ENCODE assay signal across 10 mouse cellular contexts in genomic region chr8:104601386-104601785, GRCm38 (mm10). TPM values are rescaled to one million over a fixed set of nuclear protein-coding genes. Genes with fewer than 3 reads are reported as not detected.
DNase-seq lines count a peak whose midpoint lies in the region; ATAC-seq lines count a peak whose summit lies in the region.
"Had no signal": no experiment of that assay in that cellular context is flagged by ENCODE, and none has a peak within 500 bp of the region (broad histone marks: within the 10 kb centered on the region; RNA-seq: fewer than 3 reads in every experiment).

No protein-coding gene starts in this region.

- no peak for ATAC-seq in hindbrain, embryonic 14.5 days (ENCODE audit: low FRiP score)
- ATAC-seq in hindbrain, embryonic 13.5 days (ENCODE audit: low FRiP score) = no peak
- no peak for ATAC-seq in embryonic facial prominence, embryonic 14.5 days (ENCODE audit: low read depth)
- ATAC-seq in liver, embryonic 15.5 days (ENCODE audit: insufficient read depth) = no peak

- 27% methylated on average over 7 of the region's 7 CpGs for WGBS in hindbrain, embryonic 14.5 days
- WGBS in hindbrain, embryonic 13.5 days = 13% methylated on average over 7 of the region's 7 CpGs
- 28% methylated on average over 7 of the region's 7 CpGs for WGBS in embryonic facial prominence, embryonic 14.5 days
- WGBS in liver, embryonic 15.5 days (ENCODE audit: insufficient replicate concordance) = 29% methylated on average over 7 of the region's 7 CpGs

- H3K9ac ChIP-seq in hindbrain, embryonic 14.5 days = no peak overlapping the region
- H3K9ac ChIP-seq in hindbrain, embryonic 13.5 days = no peak overlapping the region
- H3K9ac ChIP-seq in embryonic facial prominence, embryonic 14.5 days (ENCODE audit: low read depth, low read length) = no peak overlapping the region
- no peak overlapping the region for H3K9ac ChIP-seq in liver, embryonic 15.5 days
- H3K9ac ChIP-seq: midbrain, embryonic 15.5 days had no signal

- H3K4me3 ChIP-seq in hindbrain, embryonic 14.5 days (replicated peaks; ENCODE audit: low read length) = no peak overlapping the region
- no peak overlapping the region for H3K4me3 ChIP-seq in hindbrain, embryonic 13.5 days
- no peak overlapping the region for H3K4me3 ChIP-seq in embryonic facial prominence, embryonic 14.5 days (ENCODE audit: low read depth, low read length)
- no peak overlapping the region for H3K4me3 ChIP-seq in liver, embryonic 15.5 days (replicated peaks)

- H3K9me3 ChIP-seq in hindbrain, embryonic 14.5 days (ENCODE audit: control insufficient read depth, low read length) = no peaks in the 10 kb centered on the region
- H3K9me3 ChIP-seq in hindbrain, embryonic 13.5 days = no peaks in the 10 kb centered on the region
- no peaks in the 10 kb centered on the region for H3K9me3 ChIP-seq in embryonic facial prominence, embryonic 14.5 days (ENCODE audit: control insufficient read depth, low read length)
- H3K9me3 ChIP-seq in liver, embryonic 15.5 days (replicated peaks) = no peaks in the 10 kb centered on the region
- H3K9me3 ChIP-seq: midbrain, embryonic 15.5 days had no signal

- no peaks in the 10 kb centered on the region for H3K27me3 ChIP-seq in hindbrain, embryonic 14.5 days (ENCODE audit: control insufficient read depth, insufficient read depth, low read length)
- peaks cover 19% of the 10 kb centered on the region for H3K27me3 ChIP-seq in hindbrain, embryonic 13.5 days
- H3K27me3 ChIP-seq in embryonic facial prominence, embryonic 14.5 days (replicated peaks; ENCODE audit: control insufficient read depth, insufficient read depth, low read length) = no peaks in the 10 kb centered on the region
- H3K27me3 ChIP-seq in liver, embryonic 15.5 days = peaks cover 16% of the 10 kb centered on the region

- no peak overlapping the region for H3K27ac ChIP-seq in hindbrain, embryonic 14.5 days
- H3K27ac ChIP-seq in hindbrain, embryonic 13.5 days = no peak overlapping the region
- H3K27ac ChIP-seq in embryonic facial prominence, embryonic 14.5 days (replicated peaks; ENCODE audit: low read depth, low read length) = no peak overlapping the region
- no peak overlapping the region for H3K27ac ChIP-seq in liver, embryonic 15.5 days (replicated peaks)
- H3K27ac ChIP-seq: midbrain, embryonic 15.5 days had no signal

- intact Hi-C loops in left cerebral cortex, postnatal 14 days (cut with DNase I) = loop anchor here (5.0 kb wide), 1 partner anchor 41 kb away; the partner anchor contains the start of gene Ciao2b

- DNase-seq in hindbrain, embryonic 14.5 days (ENCODE audit: low spot score) = no peak
- DNase-seq in ZHBTc4 (ENCODE audit: low read depth, low spot score) = peak; percentile 33
- DNase-seq in embryonic facial prominence, embryonic 14.5 days (ENCODE audit: low spot score) = no peak
- DNase-seq in left cerebral cortex, postnatal 14 days (ENCODE audit: low spot score in 2 of 2) = no peak
- no peak for DNase-seq in cerebellum, postnatal 25 days

- peaks cover 7% of the 10 kb centered on the region; the same call in 1 of the 2 replicates for H3K36me3 ChIP-seq in hindbrain, embryonic 14.5 days (replicated peaks; ENCODE audit: control insufficient read depth, insufficient read depth)
- peaks cover 5% of the 10 kb centered on the region for H3K36me3 ChIP-seq in hindbrain, embryonic 13.5 days
- 0 out of 2 replicates have a peak, but pooled peaks cover 8% of the 10 kb centered on the region for H3K36me3 ChIP-seq in embryonic facial prominence, embryonic 14.5 days (ENCODE audit: control insufficient read depth, insufficient read depth, low read length)
- no peaks in the 10 kb centered on the region for H3K36me3 ChIP-seq in liver, embryonic 15.5 days (replicated peaks)
- H3K36me3 ChIP-seq: midbrain, embryonic 15.5 days had no signal

- 0 out of 2 replicates have a peak, but pooled peaks cover 5% of the 10 kb centered on the region for H3K4me1 ChIP-seq in hindbrain, embryonic 14.5 days (replicated peaks; ENCODE audit: control insufficient read depth, insufficient read depth, low read length)
- peaks cover 11% of the 10 kb centered on the region; the same call in 1 of the 2 replicates for H3K4me1 ChIP-seq in hindbrain, embryonic 13.5 days (replicated peaks)
- peaks cover 5% of the 10 kb centered on the region; the same call in 1 of the 2 replicates for H3K4me1 ChIP-seq in embryonic facial prominence, embryonic 14.5 days (ENCODE audit: control insufficient read depth, insufficient read depth, low read length)
- H3K4me1 ChIP-seq in liver, embryonic 15.5 days (replicated peaks) = peaks cover 14% of the 10 kb centered on the region

- H3K4me2 ChIP-seq in hindbrain, embryonic 14.5 days (replicated peaks) = peak overlapping the region; percentile 46
- H3K4me2 ChIP-seq in hindbrain, embryonic 13.5 days = no peak overlapping the region
- H3K4me2 ChIP-seq in embryonic facial prominence, embryonic 14.5 days (ENCODE audit: low read depth, low read length) = peak overlapping the region; percentile 49
- H3K4me2 ChIP-seq in liver, embryonic 15.5 days = peak overlapping the region; percentile 47; the same call in 1 of the 2 replicates

RNA-seq across cellular contexts. Expression of gene Pdp2, which starts 10.1 kb away (rescaled TPM):
- 18.7 and 19.7 TPM in 2 replicates for polyA plus RNA-seq in hindbrain, embryonic 14.5 days (2014; fragmentation: Nextera tagmentation; extraction: Ambion mirVana)
- polyA plus RNA-seq in hindbrain, embryonic 13.5 days (2015; fragmentation: Nextera tagmentation; extraction: Ambion mirVana) = 16.7 and 17.6 TPM in 2 replicates
- 8.1 and 8.2 TPM in 2 replicates for polyA plus RNA-seq in embryonic facial prominence, embryonic 14.5 days (2014; fragmentation: Nextera tagmentation; extraction: Ambion mirVana)
- 3.1 and 3.5 TPM in 2 replicates for polyA plus RNA-seq in liver, embryonic 15.5 days (2015; fragmentation: Nextera tagmentation; extraction: Ambion mirVana)
- total RNA-seq in left cerebral cortex, postnatal 14 days (2021) = 1 to 10 TPM; 8.8 to 9.0 TPM

RNA-seq across cellular contexts. Expression of gene Cdh16, which starts 22.8 kb away (rescaled TPM):
- polyA plus RNA-seq in hindbrain, embryonic 14.5 days (2014; fragmentation: Nextera tagmentation; extraction: Ambion mirVana) = not detected in 2 replicates
- polyA plus RNA-seq in hindbrain, embryonic 13.5 days (2015; fragmentation: Nextera tagmentation; extraction: Ambion mirVana) = not detected in 2 replicates
- polyA plus RNA-seq in embryonic facial prominence, embryonic 14.5 days (2014; fragmentation: Nextera tagmentation; extraction: Ambion mirVana) = 1.9 and 2.1 TPM in 2 replicates
- polyA plus RNA-seq in liver, embryonic 15.5 days (2015; fragmentation: Nextera tagmentation; extraction: Ambion mirVana) = 0.08 and 0.18 TPM in 2 replicates
- not detected for total RNA-seq in left cerebral cortex, postnatal 14 days (2021)
- total RNA-seq: common myeloid progenitor, adult 5-6 weeks had no signal
- polyA plus RNA-seq: midbrain, embryonic 15.5 days; urinary bladder, adult 2 months had no signal

RNA-seq across cellular contexts. Expression of gene Rrad, which starts 29.7 kb away (rescaled TPM):
- 3.9 and 4.3 TPM in 2 replicates for polyA plus RNA-seq in hindbrain, embryonic 14.5 days (2014; fragmentation: Nextera tagmentation; extraction: Ambion mirVana)
- polyA plus RNA-seq in hindbrain, embryonic 13.5 days (2015; fragmentation: Nextera tagmentation; extraction: Ambion mirVana) = 3.1 and 4.0 TPM in 2 replicates
- 40.5 and 54.7 TPM in 2 replicates for polyA plus RNA-seq in embryonic facial prominence, embryonic 14.5 days (2014; fragmentation: Nextera tagmentation; extraction: Ambion mirVana)
- 1.7 and 2.2 TPM in 2 replicates for polyA plus RNA-seq in liver, embryonic 15.5 days (2015; fragmentation: Nextera tagmentation; extraction: Ambion mirVana)
- 1 to 10 TPM; 4.8 to 5.1 TPM for total RNA-seq in left cerebral cortex, postnatal 14 days (2021)

RNA-seq across cellular contexts. Expression of gene Ciao2b, which starts 40.4 kb away (rescaled TPM):
- 109 and 128 TPM in 2 replicates for polyA plus RNA-seq in hindbrain, embryonic 14.5 days (2014; fragmentation: Nextera tagmentation; extraction: Ambion mirVana)
- 131 and 134 TPM in 2 replicates for polyA plus RNA-seq in hindbrain, embryonic 13.5 days (2015; fragmentation: Nextera tagmentation; extraction: Ambion mirVana)
- 81.3 and 87.9 TPM in 2 replicates for polyA plus RNA-seq in embryonic facial prominence, embryonic 14.5 days (2014; fragmentation: Nextera tagmentation; extraction: Ambion mirVana)
- polyA plus RNA-seq in liver, embryonic 15.5 days (2015; fragmentation: Nextera tagmentation; extraction: Ambion mirVana) = 37.5 and 44.3 TPM in 2 replicates
- 10 to 100 TPM; 30.7 to 32.1 TPM for total RNA-seq in left cerebral cortex, postnatal 14 days (2021)
